Mouse (Mus musculus) large intestine, adult 2 months (tissue): ENCODE data around the gene Cbfa2t3. TPM values are rescaled to one million over a fixed set of nuclear protein-coding genes. Genes with fewer than 3 reads are reported as not detected.
A peak's percentile ranks its signal among the peaks of the same experiment; 100 is the strongest.
"Not testable (repeated sequence)": the region's sequence is repeated elsewhere in the genome, so short reads cannot be mapped to it uniquely, and the experiment has no call there.

Experiments used
- DNase-seq: peaks from one replicate; pipeline ENCODE4 v3.0.0-alpha.2; 2012; ENCODE audit warnings: low read depth, low spot score
- WGBS: fragments of 180-500 bp; shearing (Covaris S2); methylation state at CpG from one replicate; pipeline ENCODE4 v1.1.7; 2018; 5-methylcytosine and 5-hydroxymethylcytosine counted together
- polyA plus RNA-seq: library from polyadenylated mRNA; depleted of rRNA; stranded (reverse); fragments of >200 nt; gene quantifications from 2 replicates; pipeline ENCODE4 v1.2.3, GENCODE M21; 2012

The Cbfa2t3 gene
- polyA plus RNA-seq, 1 experiment = 5.7 TPM

DNA sequence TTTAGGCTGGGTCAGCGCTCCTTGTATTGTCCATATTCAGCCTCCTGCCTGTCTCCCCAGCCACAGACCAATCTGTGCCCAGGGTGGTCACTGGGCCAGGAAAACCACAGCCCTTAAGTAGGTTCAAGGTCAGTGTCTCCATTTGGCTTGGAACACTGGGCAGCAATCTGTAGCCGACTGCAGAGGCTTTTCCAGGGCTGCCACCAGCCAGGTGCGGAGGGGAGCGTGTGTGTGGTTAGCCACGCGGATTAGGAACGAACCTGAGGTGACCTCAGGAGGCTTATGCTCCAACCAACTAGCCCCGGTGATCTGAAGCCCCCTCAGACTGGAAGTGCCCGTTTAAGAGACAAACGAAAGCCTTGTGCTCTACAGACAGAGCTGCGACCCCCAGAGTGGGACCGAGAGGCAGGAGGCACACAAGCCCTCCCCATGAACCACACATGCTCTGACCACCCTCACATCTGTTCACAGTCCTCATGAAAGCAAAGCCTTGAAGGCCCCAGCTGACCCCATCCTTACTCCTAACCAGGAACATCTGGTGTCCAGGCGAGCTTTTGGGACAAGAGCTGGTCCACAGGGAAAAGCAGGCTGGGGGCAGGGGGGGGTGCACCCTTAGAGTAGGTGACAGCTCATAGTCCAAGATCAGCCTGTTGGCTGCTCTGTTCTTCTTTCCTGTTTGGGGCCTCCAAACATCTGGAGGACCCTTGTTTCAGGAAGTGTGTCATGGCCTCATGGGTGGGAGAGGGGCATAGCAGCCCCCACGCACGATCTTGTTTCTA, 50.5 kb downstream of the Cbfa2t3 start:
- 71% methylated on average over 15 of the region's 15 CpGs for WGBS
- no peak for DNase-seq

DNA sequence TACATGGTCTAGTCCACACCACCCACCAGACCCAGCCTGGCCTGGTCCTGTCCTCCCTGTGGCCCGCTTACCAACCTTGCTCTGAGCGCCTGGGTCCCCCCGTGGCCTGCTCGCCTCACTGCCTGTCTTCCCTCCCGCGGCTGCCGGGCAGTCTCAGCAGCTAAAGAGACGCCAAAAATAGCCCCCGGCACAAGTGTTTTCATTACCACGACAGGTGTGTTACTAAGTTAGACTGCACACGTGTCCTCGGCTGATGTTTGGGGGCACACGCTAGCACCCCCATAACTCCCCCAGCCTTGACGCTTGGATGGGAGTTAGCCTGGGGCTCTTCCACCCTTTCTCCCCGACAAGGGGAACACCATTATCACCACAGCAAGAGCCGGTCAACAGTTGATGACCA, 52.6 kb downstream of the Cbfa2t3 start:
- DNase-seq = no peak
- WGBS = 88% methylated on average over 16 of the region's 16 CpGs

DNA sequence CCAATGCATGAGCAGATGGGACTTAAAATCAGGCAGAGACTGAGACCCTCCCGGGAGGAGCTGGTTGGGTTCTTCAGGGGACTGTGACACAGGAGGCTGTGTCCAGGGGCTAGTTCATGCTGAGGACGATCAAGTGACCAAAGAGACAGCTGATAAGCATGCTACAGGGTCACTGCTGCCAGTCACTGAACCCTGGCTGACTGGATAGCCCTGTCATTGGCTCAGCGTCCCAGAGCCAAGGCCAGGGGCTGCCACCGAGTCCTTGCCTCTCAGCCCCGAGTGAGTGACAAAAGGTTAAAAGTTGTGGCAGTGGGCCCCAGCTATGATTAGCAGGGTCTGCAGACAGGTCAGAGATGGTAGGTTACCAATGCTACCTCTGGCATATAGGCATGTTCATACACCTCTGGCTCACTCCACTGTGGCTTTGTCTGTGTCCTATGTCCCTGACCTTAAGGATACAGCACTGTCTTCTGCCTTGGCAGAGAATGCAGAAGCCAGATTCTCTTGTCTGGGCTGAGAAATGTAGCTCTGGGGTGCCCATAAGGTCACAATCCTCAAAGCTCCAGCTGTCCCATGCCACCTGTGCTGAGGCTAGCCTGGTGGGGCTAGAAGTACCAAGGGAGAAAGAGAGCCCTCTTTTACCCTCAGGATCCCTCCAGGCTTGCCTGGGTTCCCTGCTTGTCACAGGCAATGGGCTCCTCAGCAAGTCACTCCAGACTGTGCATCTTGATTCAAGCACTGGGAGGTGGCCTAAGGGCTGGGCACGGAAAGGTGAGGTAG, 54.5 kb downstream of the Cbfa2t3 start:
- WGBS = 74% methylated on average over 6 of the region's 6 CpGs
- no peak for DNase-seq

- WGBS = 25% methylated on average over 9 of the region's 9 CpGs
- no peak for DNase-seq
These were observed 56.8 kb downstream of the Cbfa2t3 start for GRCm38 (mm10) chr8:122642071-122642470.

- no peak for DNase-seq
- 79% methylated on average over 15 of the region's 15 CpGs for WGBS
These were observed 57.5 kb downstream of the Cbfa2t3 start for GRCm38 (mm10) chr8:122641406-122641805.

GRCm38 (mm10) chr8:122640825-122641224, 58.1 kb downstream of the Cbfa2t3 start:
- DNase-seq = no peak
- 80% methylated on average over 4 of the region's 4 CpGs for WGBS

DNA sequence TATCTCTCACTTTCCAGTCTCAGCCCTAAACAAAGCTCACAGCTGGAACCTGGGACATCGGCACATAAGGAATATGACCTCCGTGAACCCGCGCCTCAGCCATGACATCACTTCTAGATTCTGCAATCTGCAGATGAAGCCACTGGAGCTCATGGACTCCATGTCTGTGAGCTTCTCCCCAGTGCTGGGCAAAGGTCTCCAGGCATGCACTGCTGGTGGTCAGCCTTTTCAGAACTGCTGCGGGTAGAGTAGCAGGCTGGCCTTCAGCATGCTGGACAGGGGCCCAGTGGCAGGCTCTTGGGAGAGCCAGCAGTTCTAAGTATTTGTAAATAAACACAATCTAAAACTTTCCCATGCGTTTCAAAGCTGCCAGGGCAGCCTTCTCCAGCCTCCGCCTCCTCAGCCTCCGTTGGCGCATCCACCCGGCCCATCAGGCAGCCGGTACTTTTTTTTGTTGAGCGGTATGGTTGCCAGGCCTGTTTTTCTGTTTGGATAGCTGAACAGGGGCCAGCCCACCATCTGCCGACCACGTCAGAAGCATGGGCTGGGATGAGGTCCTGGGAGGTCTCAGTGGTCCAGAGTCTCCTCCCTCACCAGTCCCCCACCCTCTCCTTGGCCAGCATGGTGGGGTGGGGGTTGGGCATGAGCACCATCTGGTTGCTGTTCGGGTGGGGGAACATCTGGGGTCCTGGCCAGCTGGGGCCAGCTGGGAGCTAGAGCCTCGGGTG, 59.2 kb downstream of the Cbfa2t3 start:
- WGBS = 36% methylated on average over 16 of the region's 16 CpGs
- DNase-seq = no peak

- DNase-seq = no peak
- 72% methylated on average over 16 of the region's 16 CpGs for WGBS
These were observed 60.3 kb downstream of the Cbfa2t3 start for GRCm38 (mm10) chr8:122638601-122639000.

DNA sequence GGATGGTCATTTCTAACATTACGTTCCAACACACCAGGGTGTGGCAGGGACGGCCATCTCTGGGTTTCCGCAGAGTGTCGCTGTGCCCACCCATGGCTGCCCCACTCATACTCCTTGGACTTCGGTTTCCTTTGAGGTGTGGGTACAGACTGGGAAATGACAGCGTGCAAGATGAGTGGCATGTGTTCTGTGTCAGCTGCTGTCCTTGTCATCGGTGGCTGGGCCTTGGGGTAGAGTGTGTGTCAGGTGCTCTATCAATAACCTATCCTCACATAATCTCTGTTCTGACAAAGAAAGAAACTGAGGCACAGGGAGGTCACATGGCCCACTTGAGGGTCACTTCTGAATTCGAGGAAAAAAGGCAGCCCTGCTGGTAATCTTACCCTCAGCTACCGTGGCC, 61.7 kb downstream of the Cbfa2t3 start:
- DNase-seq = no peak
- 68% methylated on average over 9 of the region's 9 CpGs for WGBS

GRCm38 (mm10) chr8:122636803-122637175, 62.1 kb downstream of the Cbfa2t3 start:
- DNase-seq = no peak
- WGBS = 25% methylated on average over 9 of the region's 9 CpGs

DNA sequence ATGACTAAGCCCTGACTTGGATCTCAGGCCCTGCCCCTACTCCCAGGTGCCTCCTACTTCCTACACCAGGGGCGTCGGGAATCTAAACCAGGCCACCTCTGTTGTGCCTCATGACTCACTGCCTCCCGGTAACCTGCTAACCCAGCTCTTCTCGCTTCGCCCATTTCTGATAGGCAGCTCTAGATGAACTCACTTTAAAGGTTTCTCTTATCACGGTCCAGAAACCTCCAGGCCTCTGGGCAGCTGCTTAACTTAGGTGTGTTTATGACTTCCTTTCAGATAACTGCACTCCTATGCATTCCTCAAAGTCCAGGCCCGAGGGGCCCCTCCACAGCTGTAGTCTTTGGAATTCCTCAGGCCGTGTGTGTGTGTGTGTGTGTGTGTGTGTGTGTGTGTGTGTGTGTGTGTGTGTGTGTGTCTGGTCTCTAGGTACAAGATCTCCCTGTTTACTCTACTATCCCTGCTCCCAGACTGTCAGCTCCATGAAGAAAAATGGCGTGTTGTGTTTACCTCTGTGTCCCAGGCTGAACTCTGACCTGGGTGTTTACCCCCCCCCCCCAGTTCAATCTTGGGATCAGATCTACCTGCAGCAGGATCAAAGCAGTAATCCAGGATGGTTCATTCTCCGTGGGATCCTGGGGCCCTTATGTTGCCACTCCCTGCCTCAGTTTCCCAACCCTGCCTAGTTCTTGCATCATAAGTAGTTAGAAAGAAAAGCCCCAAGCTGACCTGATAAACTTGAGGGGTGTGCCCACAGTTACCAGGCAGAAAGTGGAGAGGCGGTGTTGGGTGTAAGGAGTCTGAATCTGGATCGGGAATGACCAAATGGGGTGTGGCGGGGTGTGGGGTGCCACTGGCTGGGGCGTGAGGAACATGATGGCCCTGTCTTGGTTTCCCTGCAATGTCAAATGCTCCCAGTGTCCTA, 62.8 kb downstream of the Cbfa2t3 start:
- 29% methylated on average over 14 of the region's 14 CpGs for WGBS
- peak; percentile 48 for DNase-seq

DNA sequence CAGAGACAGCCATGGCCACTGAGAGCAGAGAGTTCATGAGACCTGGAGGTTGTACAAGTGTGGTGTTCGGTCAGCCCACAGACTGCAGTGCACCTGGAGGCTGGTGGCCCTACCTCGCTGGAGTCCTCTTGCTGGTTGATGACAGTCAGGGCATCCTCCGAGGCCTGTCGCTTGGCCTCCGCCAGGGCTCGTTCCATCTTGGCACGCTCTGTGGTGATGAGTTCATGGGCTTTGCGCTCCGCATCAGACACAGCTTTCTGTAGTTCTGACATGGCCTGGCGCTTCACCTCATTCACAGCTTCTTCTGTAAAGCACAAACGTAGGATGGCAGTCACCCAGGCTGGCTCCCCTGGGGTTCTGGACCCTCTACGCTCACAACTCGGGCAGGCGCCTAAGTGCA, 65.7 kb downstream of the Cbfa2t3 start:
- DNase-seq = no peak
- 95% methylated on average over 14 of the region's 14 CpGs for WGBS

- DNase-seq = not testable (repeated sequence)
These were observed 66.8 kb downstream of the Cbfa2t3 start for GRCm38 (mm10) chr8:122632134-122632533.

GRCm38 (mm10) chr8:122630696-122631095, 68.2 kb downstream of the Cbfa2t3 start:
- WGBS = 54% methylated on average over 22 of the region's 22 CpGs
- DNase-seq = no peak

More at GRCm38 (mm10) chr8:122632134-122632533, 66.8 kb downstream of the Cbfa2t3 start:
- 66% methylated on average over 3 of the region's 3 CpGs for WGBS

DNA sequence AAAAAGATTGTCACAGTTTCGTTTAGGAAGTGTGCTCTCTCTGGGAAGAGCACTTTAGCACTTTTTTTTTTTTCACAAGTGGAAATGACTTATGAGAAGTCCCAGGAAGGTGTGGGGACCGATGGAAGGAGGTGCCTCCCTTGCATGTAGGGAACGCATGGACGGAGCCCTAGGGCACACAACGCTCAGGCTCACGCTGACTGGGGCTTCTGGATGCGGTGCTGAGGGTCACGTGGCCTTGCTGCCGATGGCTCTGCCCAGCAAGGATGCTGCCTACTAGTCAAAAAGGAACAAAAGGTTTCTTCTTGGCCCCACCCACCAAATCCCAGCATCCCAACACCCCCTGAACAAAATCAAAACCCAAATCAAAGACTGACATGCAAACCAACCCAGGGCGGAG, 69.5 kb downstream of the Cbfa2t3 start:
- DNase-seq = no peak
- WGBS = 71% methylated on average over 10 of the region's 10 CpGs

DNA sequence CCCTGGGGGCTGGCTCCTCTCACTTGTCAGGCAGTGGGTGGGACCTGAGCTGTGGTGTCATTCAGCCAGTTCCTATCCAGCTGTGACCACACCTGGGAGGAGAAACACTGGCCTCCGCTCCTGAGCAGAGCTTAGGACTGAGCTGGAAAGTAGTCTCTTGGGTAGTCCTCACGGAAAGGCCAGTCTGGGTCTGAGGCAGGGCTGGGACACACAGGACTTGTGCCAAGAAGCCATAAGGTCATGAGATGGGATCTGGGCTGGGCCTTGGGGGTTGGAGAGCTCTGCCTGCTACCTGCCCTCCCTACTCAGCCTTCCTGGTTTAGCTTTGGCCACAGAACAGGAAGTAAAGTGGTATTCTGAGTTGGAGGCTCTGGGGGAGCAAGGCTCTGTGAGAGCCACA, 72.0 kb downstream of the Cbfa2t3 start:
- DNase-seq = no peak
- 69% methylated on average over 2 of the region's 2 CpGs for WGBS

DNA sequence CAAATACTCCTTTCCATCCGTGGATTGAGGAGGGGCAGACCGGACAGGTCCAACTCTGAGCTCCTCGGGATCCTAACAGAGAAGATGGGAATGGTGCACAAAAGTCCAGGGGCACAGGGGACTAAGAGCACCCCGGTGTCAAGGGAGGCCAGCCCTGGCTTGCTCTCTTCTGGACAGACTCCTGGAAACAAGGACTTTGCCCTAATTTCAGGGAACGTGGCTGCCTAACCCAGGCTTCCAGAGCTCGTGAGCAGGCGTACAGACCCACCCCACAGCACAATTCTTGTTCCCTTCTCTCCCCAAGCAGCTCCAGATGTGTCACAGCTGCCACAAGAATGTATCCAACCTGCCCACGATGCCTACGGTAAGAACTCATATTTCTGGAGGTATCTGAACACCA, 73.1 kb downstream of the Cbfa2t3 start:
- 47% methylated on average over 9 of the region's 9 CpGs for WGBS
- no peak for DNase-seq

GRCm38 (mm10) chr8:122624653-122625052, 74.3 kb downstream of the Cbfa2t3 start:
- 71% methylated on average over 5 of the region's 5 CpGs for WGBS
- DNase-seq = no peak

DNA sequence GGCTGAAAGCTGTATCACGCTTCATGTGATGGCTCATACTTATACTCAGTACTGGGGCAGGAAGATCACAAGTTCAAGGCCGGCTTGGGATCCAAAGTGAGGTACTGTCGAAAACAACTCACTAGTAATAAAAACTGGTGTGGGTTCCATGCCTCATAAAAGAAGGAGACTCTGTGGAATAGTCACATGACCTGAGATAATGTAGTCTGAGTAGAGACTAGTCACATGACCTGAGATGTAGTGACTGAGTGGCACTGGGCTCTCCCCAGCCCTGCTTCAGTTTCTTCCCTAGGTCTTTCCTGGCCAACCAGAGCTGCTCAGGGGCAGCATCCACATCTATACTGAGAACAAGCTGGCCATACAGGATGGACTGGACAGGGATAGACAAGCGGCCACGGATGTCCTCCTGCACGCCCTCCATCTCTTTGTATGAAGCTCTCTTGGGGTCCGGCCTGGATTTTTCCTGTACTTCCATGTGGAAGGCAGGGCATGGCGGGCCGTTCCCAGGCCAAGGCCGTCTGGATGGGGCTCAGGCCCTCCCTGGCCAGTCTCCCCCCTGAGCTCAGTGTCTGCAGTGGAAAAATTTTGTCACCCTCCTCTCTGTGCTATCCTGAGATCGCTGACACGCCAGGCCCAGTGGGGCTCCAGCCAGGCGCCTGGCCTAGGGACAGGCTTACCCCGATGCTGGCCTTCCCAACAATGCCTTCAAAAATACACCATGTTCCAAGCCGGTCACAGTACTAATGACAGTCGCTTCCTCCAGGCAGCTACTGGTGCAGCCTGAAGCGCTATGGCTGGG, 74.9 kb downstream of the Cbfa2t3 start:
- no peak for DNase-seq
- 84% methylated on average over 17 of the region's 17 CpGs for WGBS
